Mouse (Mus musculus) bone marrow, adult 2 months (tissue): ENCODE measurements around the gene Lmnb2. TPM values are rescaled to one million over a fixed set of nuclear protein-coding genes. Genes with fewer than 3 reads are reported as not detected.

ENCODE experiments used
- H3K27ac ChIP-seq: fragments of 200-500 bp; 2 replicates; pipeline ENCODE4 v1.5.1; 2012; ENCODE audit warnings: low read depth, mild to moderate bottlenecking, control low read depth, inconsistent platforms, low read length; ENCODE audit not compliant: control insufficient read depth, poor library complexity, insufficient read depth
- H3K4me1 ChIP-seq: fragments of 200-500 bp; 2 replicates; pipeline ENCODE4 v1.6.1; 2011; ENCODE audit warnings: low read length; ENCODE audit not compliant: control insufficient read depth, insufficient read depth
- H3K4me3 ChIP-seq: fragments of 200-500 bp; replicated peaks from 2 replicates; pipeline ENCODE3; 2011; ENCODE audit warnings: mild to moderate bottlenecking, low read depth, low read length, control low read depth; ENCODE audit not compliant: control insufficient read depth
- CTCF ChIP-seq: fragments of 200-500 bp; IDR thresholded peaks from 2 replicates; pipeline ENCODE4 v1.5.1; 2011; ENCODE audit warnings: low read length, control low read depth; ENCODE audit not compliant: control insufficient read depth, insufficient read depth
- POLR2A ChIP-seq: fragments of 200-500 bp; IDR thresholded peaks from 2 replicates; pipeline ENCODE4 v1.6.1; 2011; ENCODE audit warnings: low read depth, mild to moderate bottlenecking, control low read depth, low read length, borderline replicate concordance; ENCODE audit not compliant: control insufficient read depth
- WGBS: fragments of 180-500 bp; shearing (Covaris S2); methylation state at CpG from one replicate; pipeline ENCODE4 v1.1.7; 2018; 5-methylcytosine and 5-hydroxymethylcytosine counted together
- polyA plus RNA-seq: library from polyadenylated mRNA; stranded (reverse); fragments of >200 nt; gene quantifications from 2 replicates; pipeline ENCODE4 v1.2.4, GENCODE M21; 2011; ENCODE audit warnings: low replicate concordance; ENCODE audit not compliant: missing spikeins, insufficient read depth, insufficient read length

Gene Lmnb2
- polyA plus RNA-seq, result 10.7 and 29.8 TPM in 2 replicates

GRCm38 (mm10) chr10:80917779-80918434 is at the start of gene Lmnb2:
Lmnb2 (minus strand) TSS chr10:80918245.
- peak within 1 kb of the TSS; percentile 51 for H3K27ac ChIP-seq
- no peak for TF ChIP-seq CTCF
- peak; percentile 31; the same call in 1 of the 2 replicates for TF ChIP-seq POLR2A
- WGBS, result under 1% methylated on average over 61 of the region's 61 CpGs
- peak within 1 kb of the TSS; percentile 91 for H3K4me3 ChIP-seq
- H3K4me1 ChIP-seq, result peaks cover 11% of the 10 kb centered on the region

GRCm38 (mm10) chr10:80967101-80967656 is 49.1 kb upstream of the Lmnb2 start:
- Histone ChIP-seq H3K4me1 (peaks cover 2% of the 10 kb centered on the region; the same call in 1 of the 2 replicates), H3K27ac (no peak overlapping the region), H3K4me3 (no peak overlapping the region)
- TF ChIP-seq POLR2A, result no peak; the same call in 1 of the 2 replicates
- TF ChIP-seq CTCF, result no peak
- 27% methylated on average over 3 of the region's 3 CpGs for WGBS

- peaks cover 2% of the 10 kb centered on the region; the same call in 1 of the 2 replicates for H3K4me1 ChIP-seq
- WGBS, result 85% methylated on average over 12 of the region's 12 CpGs
- no peak overlapping the region for H3K4me3 ChIP-seq
- no peak for TF ChIP-seq POLR2A
- no peak for TF ChIP-seq CTCF
- H3K27ac ChIP-seq, result no peak overlapping the region
These were observed 48.3 kb upstream of the Lmnb2 start for GRCm38 (mm10) chr10:80966296-80966695.

GRCm38 (mm10) chr10:80963031-80963975 is 45.3 kb upstream of the Lmnb2 start:
- no peak overlapping the region for H3K27ac ChIP-seq
- H3K4me1 ChIP-seq, result peaks cover 2% of the 10 kb centered on the region; the same call in 1 of the 2 replicates
- no peak overlapping the region for H3K4me3 ChIP-seq
- TF ChIP-seq POLR2A (no peak), CTCF (no peak)
- 38% methylated on average over 12 of the region's 12 CpGs for WGBS

GRCm38 (mm10) chr10:80962585-80962984 is 44.5 kb upstream of the Lmnb2 start:
- peaks cover 2% of the 10 kb centered on the region; the same call in 1 of the 2 replicates for H3K4me1 ChIP-seq
- 51% methylated on average over 5 of the region's 5 CpGs for WGBS
- no peak for TF ChIP-seq CTCF
- no peak for TF ChIP-seq POLR2A

GRCm38 (mm10) chr10:80962051-80962472 is 44.0 kb upstream of the Lmnb2 start:
- TF ChIP-seq CTCF, result no peak
- no peak for TF ChIP-seq POLR2A
- WGBS, result 76% methylated on average over 10 of the region's 10 CpGs
- no peak overlapping the region for H3K27ac ChIP-seq

More at GRCm38 (mm10) chr10:80962585-80962984, 44.5 kb upstream of the Lmnb2 start:
- Histone ChIP-seq H3K27ac (no peak overlapping the region), H3K4me3 (no peak overlapping the region)

GRCm38 (mm10) chr10:80960551-80961508 is 42.8 kb upstream of the Lmnb2 start:
- H3K4me1 ChIP-seq, result no peaks in the 10 kb centered on the region; the same call in 1 of the 2 replicates
- TF ChIP-seq CTCF, result no peak
- TF ChIP-seq POLR2A, result no peak
- H3K4me3 ChIP-seq, result no peak overlapping the region
- 37% methylated on average over 16 of the region's 16 CpGs for WGBS
- no peak overlapping the region for H3K27ac ChIP-seq

More at GRCm38 (mm10) chr10:80962051-80962472, 44.0 kb upstream of the Lmnb2 start:
- Histone ChIP-seq H3K4me1 (no peaks in the 10 kb centered on the region; the same call in 1 of the 2 replicates), H3K4me3 (no peak overlapping the region)
